Mouse (Mus musculus) liver, adult (tissue): Measurements from ENCODE around the gene Ntm.

Source experiments
- GATA4 ChIP-seq: IDR thresholded peaks from 2 replicates; pipeline ENCODE4 v1.6.1; 2014; ENCODE audit warnings: mild to moderate bottlenecking, low read length; ENCODE audit not compliant: insufficient replicate concordance

Gene Ntm

DNA sequence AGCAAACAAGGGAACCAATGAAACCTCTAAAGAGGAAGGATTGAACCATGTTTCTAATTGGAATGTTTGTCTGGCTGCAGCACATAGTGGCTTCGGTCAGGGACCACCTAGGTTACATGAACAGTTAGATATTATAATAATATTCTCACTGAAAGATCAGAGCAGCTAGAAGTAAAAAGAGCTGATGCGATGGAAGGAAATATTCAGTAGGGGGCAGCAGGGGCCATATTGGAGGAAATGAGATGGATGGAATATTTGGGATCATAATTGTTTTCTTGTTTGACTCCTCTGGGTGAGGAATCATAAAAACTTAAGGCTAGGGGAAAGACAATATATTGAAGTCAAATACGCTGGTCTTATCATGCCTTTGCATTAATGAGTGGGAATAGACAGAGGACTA, 726.2 kb downstream of the Ntm start:
- no peak for TF ChIP-seq GATA4

DNA sequence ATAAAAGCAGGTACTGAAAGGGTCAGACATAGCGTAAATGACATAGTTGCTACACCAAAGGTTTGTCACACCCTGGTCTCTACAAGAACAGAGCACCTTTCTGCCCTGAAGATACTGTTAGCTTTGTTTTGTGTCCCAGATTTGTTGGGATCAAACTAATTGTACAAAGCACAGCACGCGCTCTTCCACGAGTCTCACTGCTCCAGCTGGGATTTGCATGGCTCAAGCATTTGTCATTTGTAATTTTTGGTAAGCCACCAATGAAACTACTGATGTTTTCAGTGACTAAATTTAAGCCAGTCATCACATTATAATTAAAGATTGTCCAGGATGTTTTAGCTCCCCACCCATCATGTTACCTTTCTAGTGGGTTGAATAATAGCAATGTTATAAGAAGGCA, 735.2 kb downstream of the Ntm start:
- no peak for TF ChIP-seq GATA4

DNA sequence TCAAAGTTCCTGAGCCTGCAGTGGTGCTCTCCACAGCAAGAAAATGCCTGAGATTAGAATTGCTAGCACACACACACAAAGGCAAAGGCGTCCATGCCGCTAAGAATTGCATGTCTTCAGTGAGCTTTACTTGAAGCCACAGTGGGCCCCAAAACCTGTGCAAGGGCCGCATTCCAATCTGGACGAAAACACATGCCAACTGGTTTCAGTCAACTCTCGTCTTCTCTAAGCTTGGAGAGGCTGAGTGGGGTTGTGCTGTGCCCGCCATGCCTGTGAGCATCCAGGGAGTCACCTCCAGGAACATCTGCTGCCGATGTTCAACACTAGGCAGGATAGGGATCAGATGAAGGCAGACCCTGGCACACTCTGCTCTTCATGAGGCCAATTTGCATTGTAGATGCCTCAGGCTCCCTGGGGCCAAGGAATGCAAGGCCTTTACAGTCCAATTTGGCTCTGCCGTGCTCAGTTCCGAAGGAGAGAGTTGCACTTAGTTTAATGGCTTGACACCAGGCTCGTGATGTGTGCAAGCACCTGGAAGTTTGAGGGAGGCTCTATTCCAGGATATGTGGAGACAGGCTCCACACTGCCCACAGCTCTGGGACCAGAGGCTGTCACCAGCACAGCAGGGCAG, 739.9 kb downstream of the Ntm start:
- no peak for TF ChIP-seq GATA4

DNA sequence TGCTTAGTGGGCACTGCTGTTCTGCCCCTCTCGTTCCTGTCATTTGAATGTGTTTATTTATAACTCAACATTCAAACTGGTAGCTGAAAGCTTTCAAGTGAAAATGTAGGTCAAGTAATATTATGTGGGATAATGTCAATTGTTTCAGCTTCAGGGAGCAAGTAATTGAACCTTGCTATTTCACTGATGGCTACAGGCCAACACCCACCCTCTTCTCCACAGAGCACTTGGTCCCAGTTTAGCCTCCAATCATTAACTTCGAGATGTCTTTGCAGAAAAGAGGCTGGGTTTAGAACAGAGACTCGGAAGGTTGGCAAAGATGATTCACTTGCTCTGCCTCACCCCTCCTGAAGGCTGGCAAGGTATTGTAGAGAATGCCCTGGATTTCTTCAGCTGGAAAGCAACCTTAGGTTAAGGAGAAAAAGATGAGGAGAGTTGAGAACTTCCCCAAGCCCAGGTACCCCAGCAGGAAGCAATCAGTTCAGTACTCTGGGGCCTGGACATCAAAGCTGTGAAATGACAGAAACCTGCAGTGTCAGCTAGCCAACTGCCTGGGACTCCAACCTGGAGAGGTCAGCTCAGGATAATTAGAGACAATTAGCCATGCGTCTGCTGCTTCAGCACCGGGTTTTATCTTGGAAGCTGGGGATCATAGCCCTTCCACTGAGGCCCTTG, 741.9 kb downstream of the Ntm start:
- no peak for TF ChIP-seq GATA4

DNA sequence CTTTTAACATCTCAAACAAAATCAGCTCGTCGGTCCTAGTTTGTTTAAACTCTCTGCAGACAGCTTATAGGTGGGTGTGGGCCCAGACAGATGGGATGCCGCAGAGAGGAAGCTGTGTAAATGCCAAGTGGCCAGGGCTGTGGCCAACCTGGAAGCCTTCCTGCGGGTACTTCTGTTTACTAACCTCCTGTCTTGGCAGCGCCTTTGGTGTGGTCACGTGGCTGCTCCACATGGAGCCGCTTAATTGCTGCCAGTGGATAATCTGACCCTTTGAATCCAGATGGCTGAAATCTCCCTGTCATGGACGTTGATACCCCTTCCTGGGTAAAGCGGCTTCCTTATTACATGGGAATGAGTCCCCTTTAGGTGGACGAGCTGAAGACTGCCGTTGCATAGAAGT, 742.4 kb downstream of the Ntm start:
- TF ChIP-seq GATA4 = no peak

DNA sequence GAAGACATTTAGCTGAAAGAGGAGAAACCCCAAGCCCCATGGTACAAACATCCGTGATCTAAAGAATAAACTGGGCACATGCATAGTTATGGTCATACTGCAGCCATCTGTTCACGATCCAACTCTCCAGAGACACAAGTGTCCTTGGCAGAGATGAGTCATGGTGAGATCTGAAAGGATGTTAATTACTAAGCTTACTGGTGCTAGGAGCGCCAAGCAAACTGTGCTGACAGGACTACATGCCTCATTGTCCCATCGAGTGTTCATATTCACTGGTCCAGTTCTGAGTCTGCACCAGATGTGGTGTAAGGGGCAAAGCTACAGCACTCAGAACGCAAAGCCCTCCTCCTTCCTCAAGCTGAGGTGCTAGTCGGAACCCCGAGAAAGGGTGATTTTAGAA, 745.0 kb downstream of the Ntm start:
- no peak for TF ChIP-seq GATA4

DNA sequence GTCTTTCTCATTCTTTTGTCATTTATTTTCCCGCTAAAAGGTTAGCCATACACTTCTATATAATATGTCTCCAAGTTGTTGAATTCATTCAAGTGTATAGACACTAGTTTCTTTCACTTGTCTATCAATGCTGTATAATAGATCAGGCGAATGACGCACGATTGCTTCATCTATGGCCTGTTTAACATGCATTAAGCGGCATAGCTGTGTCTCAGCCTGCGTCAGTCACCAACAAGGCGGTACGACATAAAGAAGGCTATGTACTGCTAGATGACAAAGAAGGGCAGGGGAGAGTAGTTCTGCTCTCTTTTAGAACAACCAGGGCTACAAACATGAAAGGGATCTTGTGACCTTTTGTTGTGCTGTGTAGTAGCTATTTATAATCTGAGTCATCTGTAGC, 746.4 kb downstream of the Ntm start:
- TF ChIP-seq GATA4 = no peak

DNA sequence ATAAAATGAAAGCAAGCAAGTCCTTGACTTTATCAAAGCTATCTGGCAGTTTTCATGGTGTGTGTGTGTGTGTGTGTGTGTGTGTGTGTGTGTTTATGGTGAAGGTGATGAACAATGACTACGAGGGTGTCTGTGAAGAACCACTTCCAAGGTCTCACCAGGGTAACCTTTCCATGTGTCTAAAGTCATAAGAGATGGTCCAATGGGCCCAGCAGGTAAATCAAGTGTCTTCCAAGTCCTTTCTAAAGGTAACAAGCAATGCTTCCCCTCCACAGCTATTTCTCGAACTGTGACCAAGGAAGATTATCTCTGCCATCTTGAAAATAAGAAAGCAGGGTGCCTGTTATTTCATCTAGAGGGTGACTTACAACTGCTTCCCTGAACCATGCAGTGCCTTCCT, 747.1 kb downstream of the Ntm start:
- no peak for TF ChIP-seq GATA4

DNA sequence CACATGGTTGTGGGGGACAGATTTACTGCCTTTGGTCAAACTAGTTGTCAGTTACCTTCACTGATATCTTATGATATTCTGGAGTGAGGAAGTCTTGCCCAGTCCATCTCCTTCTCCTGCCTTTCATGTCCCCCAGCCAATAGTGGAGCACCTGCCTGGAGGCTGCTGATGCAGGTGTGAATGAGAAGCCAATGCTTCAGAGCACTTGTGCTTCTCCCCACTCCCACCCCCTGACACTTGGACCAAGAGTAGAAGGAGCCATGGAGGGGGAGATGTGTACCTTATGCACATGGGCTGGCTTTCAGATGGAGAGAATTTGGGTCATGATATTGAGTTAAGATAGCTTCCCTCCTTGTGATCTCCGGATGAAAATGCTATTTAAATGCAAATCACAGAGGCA, 747.7 kb downstream of the Ntm start:
- no peak for TF ChIP-seq GATA4

DNA sequence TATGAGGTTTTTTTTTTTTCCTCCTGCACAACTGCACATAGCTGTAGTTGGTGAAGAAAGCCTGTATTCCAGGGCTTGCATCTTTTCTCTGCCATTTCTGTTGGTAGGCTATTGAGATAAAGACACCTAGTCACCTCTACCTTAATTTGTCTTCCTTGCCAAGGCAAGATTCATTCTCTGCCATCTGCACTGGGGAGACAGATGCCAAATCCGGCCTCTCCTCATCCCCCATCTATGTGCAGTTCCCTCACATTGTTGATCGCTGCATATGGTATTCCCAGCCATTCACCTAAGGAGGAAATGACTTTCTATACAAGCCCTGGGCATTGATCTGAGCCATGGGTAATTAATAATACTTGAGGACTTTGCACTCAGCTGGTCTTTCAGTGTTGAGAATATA, 753.7 kb downstream of the Ntm start:
- TF ChIP-seq GATA4 = no peak

DNA sequence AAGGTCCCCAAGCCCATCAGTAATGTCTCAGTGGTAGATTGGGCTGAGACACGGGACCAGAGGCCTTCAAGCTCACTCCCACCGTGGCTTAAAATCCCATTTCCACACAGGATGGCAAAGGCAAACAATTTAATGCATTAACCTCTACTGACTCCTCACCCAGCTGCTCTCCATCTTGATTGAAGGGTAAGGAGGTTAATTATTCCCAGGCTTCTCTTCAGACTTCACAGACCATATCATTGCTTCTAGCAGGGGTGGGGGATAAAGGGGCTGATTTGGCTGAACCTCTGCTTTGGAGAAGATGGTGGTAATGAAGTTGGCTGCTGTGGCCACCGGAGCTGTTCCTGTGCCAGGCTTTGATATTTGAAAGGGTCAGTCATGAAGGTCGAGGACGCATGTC, 754.8 kb downstream of the Ntm start:
- TF ChIP-seq GATA4 = no peak

DNA sequence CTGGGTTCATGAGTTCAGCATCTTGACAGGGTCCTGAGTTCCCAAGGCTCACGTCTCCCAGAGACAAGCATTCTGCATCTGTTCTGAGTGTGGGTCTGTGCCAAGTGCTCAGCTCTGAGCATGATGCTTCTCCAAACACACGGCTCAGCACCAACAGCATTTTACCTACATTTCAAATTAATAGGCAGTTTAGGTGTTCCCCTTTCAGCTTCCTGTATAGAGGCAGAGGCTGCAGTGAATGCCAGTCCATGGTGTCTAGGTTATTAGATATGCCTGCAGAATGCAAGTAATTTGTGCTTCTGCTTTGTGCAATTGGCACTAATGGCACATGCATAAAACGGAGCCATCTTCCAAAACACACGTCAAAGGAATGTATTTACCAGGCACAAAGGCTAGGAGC, 757.3 kb downstream of the Ntm start:
- no peak for TF ChIP-seq GATA4

DNA sequence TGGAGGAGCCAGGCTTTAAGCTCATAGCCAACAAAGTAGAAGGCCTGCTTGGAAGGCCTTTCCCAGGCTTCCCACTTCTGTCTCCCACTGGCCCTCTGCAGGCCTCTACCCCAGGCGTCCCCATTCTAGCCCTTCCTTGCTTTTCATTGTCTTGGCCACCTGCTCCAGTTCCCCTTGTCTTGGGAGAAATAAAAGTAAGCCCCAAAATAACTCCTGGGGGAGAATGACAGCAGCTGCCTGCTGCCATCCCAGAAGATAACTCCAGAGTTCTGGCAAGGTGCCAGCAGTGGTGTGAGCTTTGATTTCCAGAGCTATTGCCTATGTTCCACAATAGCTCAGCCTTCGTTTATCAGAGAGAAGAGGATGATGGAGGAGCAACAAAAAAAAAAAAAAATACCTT, 760.7 kb downstream of the Ntm start:
- TF ChIP-seq GATA4 = no peak

DNA sequence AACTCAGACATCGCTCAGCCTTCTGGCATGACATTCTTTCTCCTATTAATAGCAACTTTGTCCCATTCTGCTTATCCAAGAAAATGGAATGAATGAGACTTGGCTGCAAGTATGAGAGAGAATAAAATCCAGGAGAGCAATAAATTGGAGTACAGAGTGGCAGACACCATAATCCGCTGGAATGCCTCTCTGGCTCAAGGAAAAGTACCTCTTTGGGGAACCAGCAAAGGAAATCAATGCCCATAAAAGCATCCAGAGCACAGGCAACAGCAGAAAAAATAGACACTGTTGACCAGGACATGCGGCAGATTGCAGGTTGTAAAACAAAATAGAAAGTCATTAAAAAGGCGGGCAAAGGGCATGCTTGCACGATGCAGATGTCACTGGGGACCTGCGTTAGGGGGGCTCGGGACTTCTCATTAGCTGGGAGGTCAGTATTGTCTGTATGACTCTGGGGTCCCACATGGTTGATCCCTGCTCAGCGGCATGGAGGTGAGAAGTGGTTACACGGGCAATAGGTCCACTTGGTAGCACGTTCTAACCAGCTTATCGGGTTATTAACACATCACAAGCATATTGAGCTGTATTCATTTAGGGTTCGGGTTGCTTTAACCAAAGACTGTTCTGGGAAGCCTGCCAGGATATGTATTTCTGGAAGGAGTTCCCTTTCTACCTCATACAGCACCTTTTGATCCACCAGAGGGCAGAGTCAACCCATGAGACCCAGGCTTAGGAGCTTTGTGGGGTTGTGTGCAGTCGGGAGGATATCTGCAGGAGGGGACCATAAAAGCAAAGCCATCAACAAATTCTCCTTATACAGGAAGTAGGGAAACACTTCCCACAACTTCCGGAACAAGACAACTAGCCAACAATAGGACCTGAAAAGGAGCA, 761.5 kb downstream of the Ntm start:
- TF ChIP-seq GATA4 = no peak

DNA sequence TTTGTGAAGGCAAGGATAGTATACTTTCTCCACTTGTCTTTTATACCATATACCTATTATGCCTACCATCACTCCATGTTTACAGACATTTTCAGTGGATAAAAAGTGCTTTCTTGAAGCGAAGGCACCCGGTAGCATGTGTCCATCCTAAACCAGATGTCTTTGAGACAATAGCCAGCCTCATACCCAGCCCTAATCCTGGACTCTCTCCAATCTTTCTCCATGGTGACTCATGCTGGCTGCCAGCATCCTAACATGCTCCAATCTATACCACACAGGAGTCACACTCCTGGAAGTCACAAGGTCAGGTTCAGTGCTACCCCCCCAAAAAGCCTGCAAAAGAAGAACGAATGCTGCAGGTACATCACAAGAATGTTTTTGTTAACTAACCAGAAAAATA, 765.9 kb downstream of the Ntm start:
- TF ChIP-seq GATA4 = no peak

DNA sequence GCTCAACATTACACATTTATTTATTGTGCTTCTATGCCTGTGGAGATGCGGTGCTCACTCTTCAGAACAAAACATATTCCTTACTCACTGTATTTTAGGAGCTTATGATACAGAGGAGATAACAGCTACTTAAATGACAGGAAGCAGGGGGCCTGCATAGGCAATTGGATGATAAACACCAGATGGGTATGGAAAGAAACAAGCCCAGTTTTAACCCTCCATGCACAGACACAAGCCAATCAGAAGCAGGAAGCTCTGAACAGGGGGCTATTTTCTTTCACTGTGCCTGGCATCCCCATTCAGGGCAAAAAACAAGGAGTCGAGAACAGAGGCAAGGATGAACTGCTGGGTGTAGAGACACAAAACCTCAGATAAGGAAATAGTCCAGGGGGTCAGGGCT, 768.7 kb downstream of the Ntm start:
- TF ChIP-seq GATA4 = no peak
